ENCODE assay signal across 19 mouse cellular contexts in genomic region chr9:6344514-6344913, GRCm38 (mm10).
DNase-seq lines count a peak whose midpoint lies in the region; ATAC-seq lines count a peak whose summit lies in the region.
"Had no signal": no experiment of that assay in that cellular context is flagged by ENCODE, and none has a peak within 500 bp of the region (broad histone marks: within the 10 kb centered on the region; RNA-seq: fewer than 3 reads in every experiment).

No protein-coding gene starts in this region.

- 0 out of 2 replicates have a peak, but pooled peaks cover 5% of the 10 kb centered on the region for H3K4me1 ChIP-seq in forebrain, embryonic 12.5 days
- peaks cover 4% of the 10 kb centered on the region; the same call in 1 of the 2 replicates for H3K4me1 ChIP-seq in forebrain, embryonic 10.5 days
- H3K4me1 ChIP-seq in intestine, embryonic 16.5 days (ENCODE audit: control insufficient read depth, insufficient read depth, low read length), result peaks cover 10% of the 10 kb centered on the region
- H3K4me1 ChIP-seq: heart, embryonic 10.5 days had no signal

- H3K9ac ChIP-seq in forebrain, embryonic 12.5 days, result no peak overlapping the region
- H3K9ac ChIP-seq in intestine, embryonic 16.5 days (ENCODE audit: low read depth, low read length), result no peak overlapping the region
- H3K9ac ChIP-seq: embryonic facial prominence, embryonic 13.5 days; heart, embryonic 13.5 days; hindbrain, embryonic 14.5 days had no signal

- H3K36me3 ChIP-seq in forebrain, embryonic 12.5 days (replicated peaks), result no peaks in the 10 kb centered on the region
- H3K36me3 ChIP-seq in forebrain, embryonic 10.5 days (replicated peaks), result no peaks in the 10 kb centered on the region
- H3K36me3 ChIP-seq in intestine, embryonic 16.5 days (ENCODE audit: control insufficient read depth, insufficient read depth, low read length), result no peaks in the 10 kb centered on the region
- H3K36me3 ChIP-seq: embryonic facial prominence, embryonic 13.5 days; heart, embryonic 10.5 days; heart, embryonic 13.5 days had no signal

- ATAC-seq in forebrain, embryonic 12.5 days (ENCODE audit: low FRiP score), result peak; percentile 23; the same call in 1 of the 2 replicates
- peak; percentile 67 for ATAC-seq in intestine, embryonic 16.5 days
- ATAC-seq: activated CD4-positive, CD25-positive, alpha-beta regulatory T cell, adult 4 months; inflammation-experienced regulatory T-cells, adult 6 months had no signal

- H3K9me3 ChIP-seq in forebrain, embryonic 12.5 days, result no peaks in the 10 kb centered on the region
- no peaks in the 10 kb centered on the region for H3K9me3 ChIP-seq in forebrain, embryonic 10.5 days
- H3K9me3 ChIP-seq in intestine, embryonic 16.5 days (ENCODE audit: control insufficient read depth, low read length), result no peaks in the 10 kb centered on the region
- H3K9me3 ChIP-seq: embryonic facial prominence, embryonic 13.5 days; heart, embryonic 10.5 days; heart, embryonic 13.5 days had no signal

- H3K27ac ChIP-seq in forebrain, embryonic 12.5 days, result no peak overlapping the region
- no peak overlapping the region for H3K27ac ChIP-seq in forebrain, embryonic 10.5 days
- 0 out of 2 replicates have a peak overlapping the region, but pooled peaks have one; percentile 12 for H3K27ac ChIP-seq in intestine, embryonic 16.5 days (ENCODE audit: low read length)
- H3K27ac ChIP-seq: embryonic facial prominence, embryonic 13.5 days; heart, adult 2 months; heart, embryonic 10.5 days; heart, embryonic 13.5 days; hindbrain, embryonic 14.5 days; hindbrain, postnatal 0 days had no signal

- H3K27me3 ChIP-seq in forebrain, embryonic 12.5 days, result no peaks in the 10 kb centered on the region
- H3K27me3 ChIP-seq in forebrain, embryonic 10.5 days (ENCODE audit: poor library complexity, severe bottlenecking), result no peaks in the 10 kb centered on the region
- H3K27me3 ChIP-seq in intestine, embryonic 16.5 days (replicated peaks; ENCODE audit: control insufficient read depth, insufficient read depth, low read length), result no peaks in the 10 kb centered on the region
- H3K27me3 ChIP-seq: embryonic facial prominence, embryonic 13.5 days; heart, embryonic 13.5 days had no signal

- 38% methylated on average over 2 of the region's 2 CpGs for WGBS in forebrain, embryonic 12.5 days
- 42% methylated on average over 2 of the region's 2 CpGs for WGBS in forebrain, embryonic 10.5 days
- 64% methylated on average over 2 of the region's 2 CpGs for WGBS in intestine, embryonic 16.5 days

- H3K4me3 ChIP-seq in forebrain, embryonic 12.5 days (replicated peaks), result no peak overlapping the region
- no peak overlapping the region for H3K4me3 ChIP-seq in forebrain, embryonic 10.5 days
- H3K4me3 ChIP-seq in intestine, embryonic 16.5 days (ENCODE audit: low read length), result no peak overlapping the region
- H3K4me3 ChIP-seq: embryonic facial prominence, embryonic 13.5 days; heart, adult 2 months; heart, embryonic 10.5 days; heart, embryonic 13.5 days had no signal

- peak; percentile 4 to 12 for DNase-seq in cerebellum, postnatal 10 days
- no peak for DNase-seq in cerebellum, adult 18-20 months
- DNase-seq in forebrain, embryonic 10.5 days (ENCODE audit: extremely low spot score, low spot score), result no peak
- DNase-seq in heart, adult 18-20 months, result no peak
- DNase-seq: adrenal gland, adult 8-10 months; adrenal gland, postnatal 36 days; gastrocnemius, postnatal 25 days; heart, adult 2 months; heart, postnatal 4 days; kidney, adult 18-20 months had no signal

- no peak overlapping the region for H3K4me2 ChIP-seq in forebrain, embryonic 12.5 days
- no peak overlapping the region for H3K4me2 ChIP-seq in intestine, embryonic 16.5 days (ENCODE audit: low read depth, low read length)
- H3K4me2 ChIP-seq: embryonic facial prominence, embryonic 13.5 days; heart, embryonic 13.5 days; hindbrain, embryonic 14.5 days had no signal

Comparison
In these comparisons a context has a peak if more than half of its experiments do, and no peak if none do; other contexts are left out.
1. DNase-seq: peak in cerebellum, postnatal 10 days (2 of 2); none in cerebellum, adult 18-20 months (0 of 2), forebrain, embryonic 10.5 days (single experiment) and heart, adult 18-20 months (0 of 2).